Mouse (Mus musculus) cerebellum, postnatal 10 days (tissue): ENCODE measurements around the gene Lman2l.
A peak's percentile ranks its signal among the peaks of the same experiment; 100 is the strongest.

ENCODE experiments used
- DNase-seq, 2 experiments: peaks; one replicate each; pipeline ENCODE4 v3.0.0; 2021; ENCODE audit warnings: mixed read lengths in 2 of 2

The Lman2l gene

GRCm38 (mm10) chr1:36444471-36445464 is at the start of gene Lman2l:
TSS of gene Lman2l (minus strand) at chr1:36445271.
- peak; percentile 98 to 99 for DNase-seq

DNA sequence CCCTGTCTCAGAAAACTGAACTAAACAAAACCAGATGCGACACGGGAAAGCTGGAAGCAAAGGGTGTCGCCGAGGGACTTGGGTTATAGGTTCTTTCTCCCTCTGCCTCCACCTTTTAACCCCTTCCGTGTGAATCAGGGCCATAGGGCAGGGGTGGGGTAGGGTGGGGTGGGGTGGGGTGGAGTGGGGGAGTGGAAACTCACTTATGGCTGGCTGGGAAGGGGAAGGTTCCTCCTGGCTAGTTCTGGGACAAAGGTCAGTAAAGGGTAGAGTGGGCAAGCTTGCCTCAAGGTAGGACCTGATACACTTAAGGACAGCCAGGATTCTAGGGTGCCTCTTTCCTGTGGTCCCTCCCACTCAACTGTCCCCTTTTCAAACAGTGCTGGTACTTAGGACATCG is 48.2 kb upstream of the Lman2l start:
- no peak for DNase-seq

DNA sequence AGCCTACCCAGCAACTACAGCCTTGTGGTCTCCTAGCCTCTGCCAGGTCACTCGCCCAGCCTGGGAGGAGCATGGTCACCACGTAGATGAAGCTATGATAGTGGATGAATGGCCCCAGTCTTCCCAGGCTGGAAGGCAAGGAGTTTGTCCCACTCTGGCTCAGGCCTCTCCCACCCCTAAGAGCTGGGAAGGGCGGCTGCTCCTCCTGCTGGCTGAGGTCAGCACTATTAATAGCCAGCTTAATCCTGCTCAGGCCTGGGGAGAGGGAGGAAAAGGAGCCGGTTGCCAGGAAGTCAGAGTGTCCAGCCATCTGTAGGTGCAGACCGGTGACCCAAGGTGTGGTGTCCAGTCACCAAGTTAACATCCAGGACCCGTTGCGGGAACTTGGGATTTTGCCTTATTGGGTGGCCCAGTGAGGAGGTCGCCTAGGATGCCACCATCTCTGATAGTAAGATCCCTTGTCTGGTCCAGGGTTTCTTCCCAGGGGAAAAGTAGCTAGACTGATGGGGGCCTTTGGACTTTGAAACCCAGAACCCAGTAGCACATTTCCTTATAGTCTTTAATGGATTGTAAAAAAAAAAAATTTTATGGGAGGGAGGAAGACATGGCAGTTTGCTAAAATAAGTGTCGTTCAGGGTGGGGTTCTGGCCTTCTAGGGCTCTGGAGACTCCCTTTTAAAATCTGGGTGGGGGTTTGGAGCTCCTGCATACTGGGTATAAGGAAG is 47.5 kb upstream of the Lman2l start:
- peak; percentile 82 to 84 for DNase-seq

DNA sequence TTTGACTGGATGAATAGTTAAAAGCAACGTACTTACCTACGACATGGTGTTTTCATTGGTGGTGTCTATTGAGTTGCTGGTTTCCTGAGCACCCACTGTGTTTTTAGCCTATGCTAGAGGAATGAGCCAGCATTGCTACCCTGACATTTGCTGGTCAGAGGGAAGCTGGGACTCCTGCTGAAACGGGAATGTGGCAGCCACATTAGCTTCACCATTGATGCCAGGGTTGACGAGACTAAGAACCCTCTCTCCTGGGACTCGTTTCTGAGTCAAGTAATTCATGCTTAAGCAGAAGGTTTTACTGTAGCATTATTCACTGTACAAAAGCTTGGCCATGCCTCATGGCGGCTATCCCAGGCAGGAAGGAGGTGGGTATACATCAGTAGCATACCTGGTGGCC is 44.6 kb upstream of the Lman2l start:
- peak in 1 of 2 experiments; percentile 33 for DNase-seq

- no peak for DNase-seq
These were observed 42.0 kb upstream of the Lman2l start for GRCm38 (mm10) chr1:36487111-36487510.

GRCm38 (mm10) chr1:36485080-36485479 is 40.0 kb upstream of the Lman2l start:
- DNase-seq = no peak

DNA sequence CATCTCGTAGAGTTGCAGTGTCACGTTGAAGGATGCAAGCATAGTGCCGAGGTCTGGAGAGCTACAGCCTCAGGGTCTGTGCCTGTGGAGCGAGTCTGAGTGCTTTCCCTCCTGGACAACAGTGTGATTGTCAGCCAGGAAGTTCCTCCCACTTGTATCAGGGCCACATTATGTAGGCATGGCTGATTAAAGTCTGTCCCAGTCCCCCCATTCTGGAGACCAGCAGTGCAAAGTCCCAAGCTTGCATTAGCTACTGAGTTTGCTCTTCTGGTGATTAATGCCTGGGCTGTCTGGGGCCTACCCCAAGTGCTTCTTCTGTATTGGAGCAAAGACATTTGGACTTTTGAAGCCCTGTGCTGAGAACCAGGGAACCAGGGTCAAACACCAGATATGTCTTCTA is 38.8 kb upstream of the Lman2l start:
- DNase-seq = no peak

DNA sequence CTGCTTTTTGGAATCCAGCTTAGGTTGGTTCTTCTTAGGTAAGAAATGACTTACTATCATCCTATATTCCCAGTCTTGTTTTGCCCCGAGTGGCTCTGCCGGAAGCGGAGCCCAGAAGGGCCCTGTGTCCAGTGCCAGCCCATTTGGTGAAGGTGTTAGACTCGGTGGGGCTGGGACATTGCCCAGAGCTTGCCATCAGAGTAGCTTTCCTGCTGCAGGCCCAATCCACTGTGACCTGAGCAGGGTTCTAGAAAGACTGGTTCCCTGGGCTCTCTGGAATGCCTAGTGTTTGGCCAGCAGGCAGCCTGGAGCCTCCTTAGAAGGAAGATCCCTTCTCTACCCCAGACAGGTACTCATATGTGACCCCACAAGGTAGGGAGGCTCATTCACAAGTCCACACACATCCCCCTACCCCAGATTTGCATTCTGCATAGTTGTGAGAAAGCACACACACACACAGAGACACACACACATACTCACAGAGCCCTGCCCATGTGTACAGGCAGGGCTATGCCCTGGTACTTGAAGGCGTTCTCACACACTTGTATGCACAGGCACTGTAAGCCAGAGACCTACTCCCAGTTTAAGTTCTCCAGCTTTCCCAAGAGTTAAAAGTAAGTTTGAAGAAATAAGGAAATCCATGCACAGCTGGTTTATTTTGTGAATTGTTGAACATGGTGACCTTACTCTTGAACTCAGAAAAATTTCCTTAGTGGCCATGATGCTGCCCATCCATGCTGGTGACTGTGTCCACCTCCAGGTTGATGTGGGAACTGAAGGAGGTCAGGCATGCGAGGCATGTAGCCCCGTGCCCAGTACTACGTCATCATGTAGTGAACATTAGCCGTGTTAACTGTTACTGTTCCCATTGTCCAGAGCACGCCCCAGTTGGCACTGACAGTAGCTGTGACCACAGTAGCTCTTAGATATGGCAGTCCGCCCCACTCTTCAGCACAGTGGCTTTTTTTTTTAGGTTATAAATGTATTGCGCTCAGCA is 35.1 kb upstream of the Lman2l start:
- DNase-seq = no peak

DNA sequence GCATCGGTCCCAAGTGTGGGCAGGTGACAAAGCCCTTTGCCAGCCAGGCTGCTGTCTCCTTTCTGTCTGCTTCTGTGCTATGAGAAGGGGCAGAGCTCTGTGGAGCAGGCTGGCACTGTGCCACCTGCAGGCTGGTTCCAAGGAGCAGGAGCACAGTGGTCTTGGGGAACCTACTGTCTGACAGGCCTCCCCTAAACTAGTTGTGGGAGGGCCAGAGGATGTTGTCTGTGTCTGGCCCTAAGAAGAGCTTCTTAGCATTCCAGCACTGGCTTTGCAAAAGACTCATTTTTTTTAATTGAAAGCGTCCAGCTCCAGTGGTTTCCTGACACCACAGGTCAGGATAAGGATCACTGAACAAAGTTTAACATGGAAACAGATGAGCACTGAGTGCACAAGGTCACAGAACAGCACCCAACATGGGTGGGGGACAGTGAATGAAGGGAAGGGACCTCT is 33.3 kb upstream of the Lman2l start:
- DNase-seq = peak; percentile 74 to 79

DNA sequence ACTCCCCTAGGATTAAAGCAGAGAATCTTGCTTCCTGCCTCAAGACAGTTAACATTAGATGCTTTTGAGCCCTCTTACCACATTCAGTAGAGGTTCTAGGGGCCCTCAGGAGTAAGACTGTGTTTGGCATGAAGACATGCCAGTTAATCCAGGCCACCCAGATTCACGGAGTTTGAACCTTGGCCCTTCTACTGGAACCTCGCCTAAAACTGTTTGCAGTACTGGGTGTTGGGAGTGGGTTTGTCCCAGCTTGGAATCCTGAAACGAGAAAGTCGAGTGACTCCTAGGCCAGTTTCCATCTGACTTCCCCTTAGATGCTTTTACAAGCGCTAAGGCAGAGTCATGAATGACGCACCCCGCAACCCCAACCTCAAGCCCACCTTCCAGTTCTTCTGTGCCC is 31.4 kb upstream of the Lman2l start:
- DNase-seq = no peak

GRCm38 (mm10) chr1:36475480-36476110 is 30.5 kb upstream of the Lman2l start:
- peak in 1 of 2 experiments; percentile 32 for DNase-seq

DNA sequence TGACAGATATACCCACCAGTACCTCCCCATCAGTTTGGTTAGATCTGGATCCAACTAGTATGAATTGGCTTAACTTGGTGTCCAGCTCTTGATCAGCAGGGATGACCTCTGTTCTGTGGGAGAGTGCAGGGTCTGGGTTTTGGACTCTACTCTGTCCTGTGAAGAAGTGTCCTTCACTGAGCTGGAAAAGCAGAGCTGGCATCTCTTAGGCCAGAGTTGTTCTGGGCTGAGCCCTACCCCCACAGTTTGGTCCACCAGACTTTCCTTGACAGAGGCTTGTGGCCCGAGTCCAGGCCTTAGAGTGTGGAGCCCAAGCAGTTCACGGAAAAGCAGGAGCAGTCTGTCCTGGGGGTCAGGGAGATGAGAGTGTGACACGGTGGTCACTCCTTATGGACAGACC is 29.6 kb upstream of the Lman2l start:
- peak; percentile 51 to 57 for DNase-seq

- peak in 1 of 2 experiments; percentile 29 for DNase-seq
These were observed 28.2 kb upstream of the Lman2l start for GRCm38 (mm10) chr1:36473211-36473780.

GRCm38 (mm10) chr1:36472106-36472440 is 27.0 kb upstream of the Lman2l start:
- DNase-seq = no peak

- DNase-seq = peak; percentile 91 to 95
These were observed 26.4 kb upstream of the Lman2l start, which contains the start of gene Cnnm4 for GRCm38 (mm10) chr1:36471181-36472105. TSS of gene Cnnm4 (plus strand) at chr1:36471620.

GRCm38 (mm10) chr1:36469811-36470444 is 24.9 kb upstream of the Lman2l start:
- DNase-seq = no peak

DNA sequence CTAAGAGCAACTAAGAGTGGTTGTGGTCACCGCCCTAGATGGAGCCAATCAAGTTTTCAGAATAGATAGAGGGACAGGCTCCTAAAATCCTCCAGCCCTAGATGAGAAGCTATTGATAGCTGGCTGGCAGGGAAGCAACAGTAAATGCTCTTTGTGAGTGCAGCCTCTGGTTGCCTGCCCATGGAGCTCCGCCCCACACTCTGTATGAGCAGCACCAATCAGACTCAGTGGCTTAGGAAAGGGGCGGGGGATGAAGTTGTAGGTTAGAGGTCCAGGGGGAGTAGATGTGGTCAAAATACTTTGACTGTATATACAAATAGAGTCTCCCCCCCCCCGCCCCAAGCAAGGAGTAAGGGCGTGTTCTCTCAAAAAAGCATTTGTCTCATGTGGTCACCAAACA is 22.4 kb upstream of the Lman2l start:
- no peak for DNase-seq

DNA sequence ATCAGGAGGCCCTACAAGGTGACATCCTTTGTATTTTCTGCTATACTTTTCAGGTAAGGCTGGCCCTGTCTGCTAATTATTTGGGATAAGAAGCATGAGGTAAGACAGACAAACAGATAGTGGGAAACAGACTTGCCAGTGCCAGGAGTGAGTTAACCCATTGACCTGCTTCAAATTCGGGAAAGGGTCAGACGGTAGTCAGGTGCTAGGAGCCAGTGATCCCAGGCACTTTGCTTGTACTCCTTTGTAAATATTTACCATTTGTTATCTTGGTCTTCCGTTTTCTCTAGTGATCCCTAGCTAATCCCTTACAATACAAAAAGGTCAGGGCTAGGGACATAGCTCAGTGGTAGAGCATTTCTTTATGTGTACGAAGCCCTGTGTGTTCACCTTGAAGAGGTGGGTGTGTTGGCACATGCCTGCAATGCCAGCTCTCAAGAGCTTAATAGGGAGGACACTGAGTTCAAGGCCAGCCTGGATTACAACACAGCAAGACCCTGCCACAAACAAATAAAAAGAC is 20.6 kb upstream of the Lman2l start:
- no peak for DNase-seq

DNA sequence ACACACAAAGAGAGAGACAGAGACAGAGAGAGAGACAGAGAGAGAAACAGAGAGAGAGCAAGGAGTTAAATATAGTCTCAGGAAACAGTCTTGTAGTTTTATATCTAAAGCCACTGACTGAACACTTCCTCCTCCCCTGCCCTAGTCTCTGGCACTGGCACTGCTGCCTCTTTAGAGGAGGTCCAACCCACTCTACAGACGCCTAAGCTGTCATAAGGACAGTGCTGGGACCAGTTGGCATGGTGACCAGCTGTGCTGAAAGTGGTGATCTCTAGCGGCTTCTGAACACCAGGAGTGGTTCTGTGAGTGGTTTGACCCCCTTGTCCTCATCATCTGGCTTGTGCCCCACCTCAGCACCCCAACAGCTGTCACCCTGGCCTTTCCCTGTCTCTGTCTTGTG is 16.8 kb upstream of the Lman2l start:
- no peak for DNase-seq

DNA sequence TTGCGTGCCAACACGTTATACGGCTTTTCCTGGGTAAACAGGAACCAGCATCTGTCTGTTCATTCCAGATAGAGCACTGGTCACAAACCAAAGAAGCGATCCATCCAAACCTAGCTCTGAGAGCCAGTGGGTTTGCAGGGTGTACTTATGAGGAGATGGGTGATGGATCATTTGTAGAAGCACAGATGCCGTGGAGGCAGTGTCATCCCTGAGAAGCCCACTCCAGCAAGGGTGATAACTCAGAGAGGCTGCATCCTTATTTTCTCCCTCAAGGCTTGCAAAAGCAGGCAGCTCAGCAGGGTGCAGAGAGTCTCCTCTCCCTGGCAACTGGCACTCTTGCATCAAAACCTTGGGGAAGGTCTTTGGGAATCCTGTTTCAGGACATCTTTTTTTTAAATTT is 13.1 kb upstream of the Lman2l start:
- no peak for DNase-seq
